Mouse (Mus musculus): ENCODE data around the gene Chmp1a.
"Not testable (repeated sequence)": the region's sequence is repeated elsewhere in the genome, so short reads cannot be mapped to it uniquely, and the experiment has no call there.

Gene Chmp1a

DNA sequence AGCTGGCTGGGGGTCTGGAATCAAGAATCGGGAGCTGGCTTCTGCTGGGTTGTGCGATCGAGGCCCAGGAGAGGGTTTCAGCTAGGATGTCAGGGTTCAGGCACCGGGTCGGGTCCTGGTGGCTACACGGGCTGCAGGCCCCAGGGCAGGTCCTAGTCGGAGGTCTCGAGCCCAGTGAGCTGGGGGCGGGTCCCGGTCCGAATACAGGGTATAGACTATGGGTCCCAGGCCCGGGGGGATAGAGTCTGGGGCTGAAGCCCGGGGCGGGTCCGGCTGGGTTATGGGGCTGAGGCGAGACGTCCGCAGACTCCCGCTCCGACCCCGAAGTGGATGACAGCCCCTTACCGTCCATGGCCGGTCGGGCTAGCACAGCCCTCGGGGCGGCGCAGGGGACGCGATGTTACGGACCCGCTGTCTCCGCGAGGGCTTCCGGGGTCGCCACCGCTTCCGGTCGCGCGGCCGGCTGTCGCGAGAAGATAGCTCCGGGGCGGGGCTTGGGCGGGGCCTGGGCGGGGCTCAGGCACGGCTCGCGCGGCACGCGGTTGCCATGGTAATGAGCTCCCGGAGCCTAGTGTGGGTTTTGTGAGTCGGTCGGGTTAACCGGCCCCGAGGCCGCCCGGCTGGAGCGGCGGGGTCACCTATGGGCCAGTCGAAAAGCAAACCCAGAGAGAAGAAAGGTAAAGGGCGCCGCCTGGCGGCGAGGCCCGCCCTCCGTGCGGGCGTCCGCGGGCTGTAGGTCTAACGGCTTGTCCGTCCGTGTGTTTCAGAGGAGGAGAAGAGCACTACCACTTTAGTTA is at the start of gene Chmp1a, which contains the start of gene Spata33:
Gene Chmp1a (minus strand): TSS at position 443 of the 797 bp plus-strand sequence.
Gene Spata33 (plus strand): TSS at position 512 of the 797 bp plus-strand sequence.
- peak; percentile 89 to 93 for DNase-seq

DNA sequence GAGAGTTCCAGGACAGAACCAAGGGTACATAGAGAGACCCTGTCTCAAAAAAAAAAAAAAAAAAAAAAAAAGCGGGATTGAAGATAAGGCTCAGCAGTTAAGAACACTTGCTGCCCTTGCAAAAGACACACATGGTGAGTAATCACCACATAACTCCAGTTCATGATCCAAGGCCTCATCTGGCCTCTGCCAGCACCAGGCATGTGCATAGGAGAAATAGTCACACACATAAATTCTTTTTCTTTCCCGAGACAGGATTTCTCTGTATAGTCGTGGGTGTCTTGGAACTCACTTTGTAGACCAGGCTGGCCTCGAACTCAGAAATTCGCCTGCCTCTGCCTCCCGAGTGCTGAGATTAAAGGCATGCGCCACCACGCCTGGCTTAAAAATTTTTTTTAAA is 45.0 kb upstream of the Chmp1a start:
- not testable (repeated sequence) for DNase-seq

DNA sequence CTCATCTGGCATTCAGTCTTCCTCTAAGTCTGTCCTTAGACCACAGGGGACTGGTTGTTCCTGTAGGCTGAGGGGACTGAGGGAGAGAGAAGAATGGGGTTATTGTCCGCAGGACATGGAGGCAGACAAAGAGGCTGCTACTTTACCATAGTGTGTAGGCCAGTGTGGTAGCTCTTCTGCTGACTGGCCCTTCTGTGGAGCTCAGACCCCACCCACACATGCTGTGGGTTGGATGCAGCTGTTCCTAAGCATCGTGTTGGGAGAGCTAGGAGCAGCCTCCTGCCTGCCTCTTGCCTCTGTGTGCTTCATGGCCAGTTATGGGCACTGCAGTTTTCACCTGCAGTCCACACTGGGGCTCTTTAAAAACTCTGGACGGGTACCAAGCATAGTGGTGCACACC is 44.6 kb upstream of the Chmp1a start:
- no peak for DNase-seq

DNA sequence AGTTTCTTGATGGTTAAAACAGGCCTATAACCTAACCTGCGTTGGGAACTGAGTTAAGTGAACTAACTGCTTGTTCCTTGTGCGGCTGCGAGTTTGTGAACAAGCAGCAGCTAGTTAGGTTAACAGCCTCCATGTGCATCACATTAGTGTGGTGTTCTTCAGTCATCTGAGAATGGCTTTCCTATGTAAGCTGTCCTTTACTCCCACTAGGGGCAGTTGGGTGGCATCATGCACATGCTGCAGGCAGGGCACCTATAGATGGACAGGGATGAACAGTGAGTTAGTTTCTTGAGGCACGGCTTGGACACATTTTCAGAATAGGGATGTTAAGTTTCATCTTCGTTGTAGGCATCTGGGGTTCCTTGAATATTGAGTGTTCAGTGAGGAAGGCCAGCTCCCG is 42.6 kb upstream of the Chmp1a start:
- no peak for DNase-seq

DNA sequence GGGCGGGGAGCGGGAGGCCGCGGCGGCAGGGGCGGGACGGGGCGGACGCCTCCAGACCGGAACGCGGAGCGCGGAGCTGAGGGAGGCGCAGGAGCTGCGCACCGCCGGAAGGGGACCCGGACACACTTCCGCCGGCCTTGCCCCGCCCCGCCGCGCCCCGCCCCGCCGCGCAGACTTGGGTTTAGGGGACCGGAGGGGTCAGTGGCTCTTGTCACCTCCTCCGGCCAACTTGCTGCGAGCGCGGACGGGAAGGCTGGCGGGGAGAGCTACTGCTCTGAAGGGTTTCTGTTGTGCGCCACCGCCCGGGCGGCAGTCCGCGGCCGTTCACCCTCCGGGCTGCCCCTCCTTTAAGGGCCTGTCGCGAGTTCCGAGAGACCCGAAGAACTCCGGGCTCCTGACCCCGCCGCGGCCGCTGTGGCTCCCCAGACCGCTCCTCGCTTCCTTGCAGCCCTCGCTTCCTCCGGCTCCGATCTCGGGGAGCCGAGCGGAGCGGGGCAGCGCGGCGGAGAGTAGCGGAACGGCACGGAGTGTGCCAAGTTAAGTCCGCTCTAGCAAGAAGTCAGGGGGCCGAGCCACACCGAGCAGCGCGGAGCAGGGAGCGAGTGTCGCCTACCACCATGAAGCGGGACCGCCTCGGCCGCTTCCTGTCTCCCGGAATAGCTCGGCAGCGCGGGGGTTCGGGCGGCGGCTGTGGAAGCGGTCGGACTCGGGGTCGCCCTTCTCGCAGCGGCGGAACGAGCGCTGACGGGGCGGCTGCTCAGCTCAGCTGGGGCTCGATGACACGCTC is 41.7 kb upstream of the Chmp1a start, which contains the start of the genes Zfp276 and Vps9d1:
Gene Zfp276 (plus strand): TSS at position 97 of the 787 bp plus-strand sequence.
Gene Vps9d1 (minus strand): TSS at position 250 of the 787 bp plus-strand sequence.
- DNase-seq: peak; percentile 90 to 93

DNA sequence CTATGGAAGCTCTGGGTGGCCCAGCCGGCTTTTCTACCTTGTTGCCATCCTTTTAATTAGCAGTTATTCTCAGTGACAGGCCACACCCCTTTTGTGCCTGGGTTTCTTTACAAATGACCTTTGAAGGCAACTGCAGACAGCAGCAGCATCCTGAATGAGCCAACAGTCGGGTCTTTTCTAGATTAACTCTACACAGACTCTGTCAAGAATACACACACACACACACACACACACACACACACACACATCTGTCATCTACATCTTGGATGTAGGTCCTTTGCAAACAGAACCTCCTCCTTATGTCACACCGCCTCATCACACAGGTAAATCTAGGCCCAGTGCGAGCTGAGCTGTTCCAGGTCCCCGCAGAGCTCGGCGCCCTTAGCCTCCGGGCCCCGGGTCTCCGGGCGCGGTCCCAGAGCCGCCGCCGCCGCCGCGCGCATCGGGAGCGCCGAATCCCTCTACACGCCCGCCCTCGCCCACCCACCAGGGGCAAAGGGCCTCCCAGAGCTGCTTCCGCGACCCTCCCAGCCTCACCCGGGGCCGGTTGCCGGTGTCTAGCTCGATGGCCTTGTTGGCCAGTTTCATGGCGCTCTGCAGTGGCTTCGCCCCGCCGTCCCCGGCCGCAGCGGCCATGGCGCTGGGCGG is 41.0 kb upstream of the Chmp1a start:
- DNase-seq: peak in 1 of 2 experiments; percentile 34

DNA sequence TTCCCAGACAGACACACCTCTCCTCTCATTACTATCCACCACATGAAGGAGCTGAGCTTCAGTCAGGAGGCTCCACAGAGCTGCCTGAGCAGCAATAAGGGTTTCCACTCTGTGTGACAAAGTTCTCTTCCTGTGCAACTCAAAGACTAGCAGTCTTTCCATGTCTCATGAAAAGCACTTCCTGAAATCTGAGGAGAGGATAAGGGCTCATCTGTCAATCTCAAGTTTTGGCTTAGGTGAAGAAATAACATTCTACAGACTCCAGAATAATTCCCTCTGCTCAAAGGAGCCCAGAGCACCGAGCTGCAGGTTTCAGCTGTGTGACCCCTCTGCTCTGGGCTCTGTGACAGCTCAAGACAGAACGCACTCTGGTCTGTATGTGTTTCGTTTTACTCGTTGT is 40.4 kb upstream of the Chmp1a start:
- DNase-seq: no peak

DNA sequence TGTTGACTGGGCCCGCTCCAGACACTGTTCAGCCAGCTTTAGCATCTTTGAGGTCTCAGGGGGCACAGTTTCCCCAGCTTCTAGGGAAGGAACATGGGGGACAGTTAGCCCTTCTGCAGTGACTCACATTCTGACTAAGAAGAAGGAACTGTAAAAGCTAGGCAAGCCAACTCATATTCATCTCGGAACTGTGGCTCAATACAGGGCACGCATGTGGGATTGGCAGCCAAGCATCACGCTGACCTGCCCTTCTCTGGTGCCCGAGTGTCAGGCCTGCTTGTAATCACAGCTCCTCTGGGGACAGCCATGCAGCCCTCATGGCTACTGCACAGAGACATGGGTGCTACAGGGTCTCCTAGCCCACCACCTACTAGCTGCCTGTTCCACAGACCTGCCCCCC is 38.4 kb upstream of the Chmp1a start:
- no peak for DNase-seq

DNA sequence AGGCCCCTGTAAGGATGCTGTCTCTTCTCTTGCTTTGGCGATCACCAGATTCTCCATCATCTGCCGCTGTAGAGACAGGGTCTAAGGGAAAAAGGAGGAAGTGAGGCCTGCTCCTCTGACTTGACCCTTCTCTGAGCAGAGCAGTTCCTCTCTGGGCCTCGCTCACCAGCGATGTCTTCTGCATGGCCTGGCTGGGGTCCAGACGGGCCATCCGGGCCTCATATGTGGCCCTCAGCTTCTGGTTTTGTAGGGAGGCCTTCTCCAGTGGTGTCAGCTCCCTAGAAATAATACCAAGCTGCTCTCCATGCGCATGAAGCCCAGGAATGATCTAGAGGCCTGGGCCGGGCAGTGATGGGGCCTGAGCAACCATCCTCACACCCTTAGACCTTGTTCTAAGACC is 36.0 kb upstream of the Chmp1a start:
- no peak for DNase-seq

DNA sequence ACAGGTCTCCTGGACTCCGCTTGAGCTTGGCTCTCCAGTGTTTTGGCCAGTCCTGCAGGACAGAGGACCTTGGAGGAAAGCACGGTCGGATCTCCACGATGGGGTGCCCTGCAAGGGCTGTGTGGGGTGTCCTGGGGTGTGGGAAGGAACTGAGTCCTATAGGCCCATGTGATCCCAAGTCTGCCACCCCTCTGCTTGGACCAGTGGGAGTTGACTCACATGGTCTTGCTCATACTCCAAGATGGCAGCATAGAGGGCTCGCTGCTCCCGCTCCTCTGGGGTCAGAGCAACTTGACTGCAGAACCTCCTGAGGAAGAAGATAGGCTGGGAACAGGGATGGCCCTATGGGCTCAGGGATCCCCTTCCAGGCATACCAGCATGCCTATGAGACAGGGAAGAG is 35.2 kb upstream of the Chmp1a start:
- DNase-seq: no peak

DNA sequence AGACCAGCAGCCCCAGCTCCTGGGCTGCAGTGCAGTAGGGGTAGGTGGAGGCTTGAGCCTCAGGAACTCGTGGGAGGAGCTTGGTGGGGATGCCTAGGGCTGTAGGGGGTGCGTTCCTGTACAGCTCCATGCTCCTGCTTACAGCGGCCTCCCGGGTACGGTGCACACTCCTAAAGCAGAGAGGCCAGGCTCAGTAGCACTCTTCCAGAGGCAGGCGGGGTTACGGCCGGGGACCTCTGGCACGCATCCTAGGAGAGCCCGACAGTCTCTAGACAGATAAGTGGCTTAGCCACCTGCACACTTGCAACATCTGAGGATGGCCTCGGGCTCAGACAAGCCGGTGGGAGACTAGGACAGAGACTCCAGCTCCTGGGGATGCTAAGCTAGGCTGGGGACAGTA is 33.0 kb upstream of the Chmp1a start:
- DNase-seq: no peak

DNA sequence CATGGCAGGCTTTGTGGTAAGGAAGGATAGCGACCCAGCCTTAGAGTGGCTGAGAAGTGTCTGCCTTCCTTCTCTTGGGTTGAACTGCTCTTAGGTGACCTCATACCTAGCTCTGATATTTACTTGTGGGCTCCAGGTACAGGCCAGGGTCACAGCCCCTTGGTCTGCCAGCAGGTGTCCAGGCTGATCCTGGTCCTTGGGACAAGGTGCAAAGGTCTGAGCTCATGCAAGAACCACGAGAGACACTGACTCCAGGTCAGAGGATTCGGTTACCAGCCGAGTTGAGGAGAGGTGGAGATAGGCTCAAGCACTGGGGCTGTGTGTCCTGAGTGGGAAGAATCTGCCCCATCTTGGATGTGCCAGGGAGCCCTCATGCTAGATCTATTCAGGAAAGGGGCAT is 31.8 kb upstream of the Chmp1a start:
- DNase-seq: no peak

DNA sequence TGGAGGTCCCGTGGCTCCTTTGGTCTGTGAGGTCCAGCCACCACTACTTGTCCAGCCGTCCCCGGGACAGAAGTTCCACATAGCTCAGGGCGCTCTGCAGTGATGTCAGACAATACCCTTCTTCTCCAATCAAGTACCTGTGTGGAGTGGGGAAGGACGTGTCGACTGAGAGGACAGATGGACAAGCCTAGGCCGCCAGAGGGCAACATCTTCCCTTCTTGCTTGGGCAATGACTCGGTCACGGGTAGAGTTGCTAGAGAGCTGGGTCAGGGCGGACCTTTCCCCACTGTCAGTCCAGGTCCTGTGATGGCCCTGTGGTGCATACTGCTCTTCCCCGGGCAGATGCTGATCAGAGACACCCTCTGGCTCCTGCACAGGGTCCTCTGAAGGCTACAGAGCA is 30.5 kb upstream of the Chmp1a start:
- DNase-seq: no peak

DNA sequence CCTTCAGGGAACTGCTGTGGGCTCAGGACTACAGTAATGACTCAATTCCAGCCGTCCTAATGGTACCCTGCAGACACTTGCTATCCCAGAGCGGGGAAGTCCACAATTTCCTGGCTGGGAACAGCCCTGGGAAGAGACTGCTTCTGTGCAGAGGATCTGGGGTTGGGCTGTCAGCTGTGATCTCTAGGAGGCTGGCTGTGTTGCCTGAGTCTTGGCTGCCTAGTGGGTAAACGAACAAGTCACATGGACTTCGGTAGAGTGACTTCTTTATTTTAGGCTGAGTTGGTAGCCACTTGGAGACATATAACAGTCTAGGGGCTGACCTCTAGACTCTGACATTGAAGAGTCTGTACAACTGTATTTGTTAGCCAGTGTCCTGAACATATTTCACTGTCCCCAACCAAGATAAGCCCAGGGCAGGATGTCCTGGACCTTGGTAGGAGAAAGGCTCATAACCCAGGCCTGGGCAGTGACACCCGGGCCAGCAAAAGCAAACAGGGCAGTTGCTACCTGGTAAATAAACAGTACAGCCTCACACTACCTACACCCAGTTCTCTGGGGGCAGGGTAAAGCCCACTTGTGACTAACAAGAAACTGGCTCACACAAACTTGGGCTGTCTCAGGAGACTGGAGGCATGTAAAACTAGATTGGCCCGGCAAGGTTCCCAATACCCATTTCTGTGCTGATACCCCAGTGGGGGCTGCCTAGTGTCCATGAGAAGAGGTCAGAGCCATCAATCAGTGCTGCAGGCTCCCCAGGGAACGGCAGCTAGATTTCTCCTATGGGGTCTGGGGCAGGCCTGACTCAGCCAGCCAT is 29.8 kb upstream of the Chmp1a start:
- no peak for DNase-seq

DNA sequence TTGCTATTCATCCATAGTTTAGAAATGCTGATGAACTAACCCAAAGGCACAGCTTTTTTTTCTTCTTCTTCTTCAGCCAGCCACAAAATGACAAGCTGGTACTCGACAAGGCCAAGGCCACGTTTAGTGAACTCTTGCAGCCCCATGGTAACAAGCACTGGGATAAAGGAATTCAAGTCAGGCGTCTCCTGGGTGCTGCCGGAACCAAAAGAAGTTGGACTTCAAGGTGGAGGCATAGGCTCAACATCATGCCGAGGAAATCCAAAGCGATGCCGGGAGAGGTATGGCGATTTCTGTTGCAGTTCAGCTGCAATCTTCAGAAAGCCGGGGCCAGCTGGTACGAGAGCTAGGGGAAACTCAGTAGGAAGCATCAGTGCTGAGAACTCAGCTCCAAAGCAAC is 26.8 kb upstream of the Chmp1a start:
- no peak for DNase-seq

DNA sequence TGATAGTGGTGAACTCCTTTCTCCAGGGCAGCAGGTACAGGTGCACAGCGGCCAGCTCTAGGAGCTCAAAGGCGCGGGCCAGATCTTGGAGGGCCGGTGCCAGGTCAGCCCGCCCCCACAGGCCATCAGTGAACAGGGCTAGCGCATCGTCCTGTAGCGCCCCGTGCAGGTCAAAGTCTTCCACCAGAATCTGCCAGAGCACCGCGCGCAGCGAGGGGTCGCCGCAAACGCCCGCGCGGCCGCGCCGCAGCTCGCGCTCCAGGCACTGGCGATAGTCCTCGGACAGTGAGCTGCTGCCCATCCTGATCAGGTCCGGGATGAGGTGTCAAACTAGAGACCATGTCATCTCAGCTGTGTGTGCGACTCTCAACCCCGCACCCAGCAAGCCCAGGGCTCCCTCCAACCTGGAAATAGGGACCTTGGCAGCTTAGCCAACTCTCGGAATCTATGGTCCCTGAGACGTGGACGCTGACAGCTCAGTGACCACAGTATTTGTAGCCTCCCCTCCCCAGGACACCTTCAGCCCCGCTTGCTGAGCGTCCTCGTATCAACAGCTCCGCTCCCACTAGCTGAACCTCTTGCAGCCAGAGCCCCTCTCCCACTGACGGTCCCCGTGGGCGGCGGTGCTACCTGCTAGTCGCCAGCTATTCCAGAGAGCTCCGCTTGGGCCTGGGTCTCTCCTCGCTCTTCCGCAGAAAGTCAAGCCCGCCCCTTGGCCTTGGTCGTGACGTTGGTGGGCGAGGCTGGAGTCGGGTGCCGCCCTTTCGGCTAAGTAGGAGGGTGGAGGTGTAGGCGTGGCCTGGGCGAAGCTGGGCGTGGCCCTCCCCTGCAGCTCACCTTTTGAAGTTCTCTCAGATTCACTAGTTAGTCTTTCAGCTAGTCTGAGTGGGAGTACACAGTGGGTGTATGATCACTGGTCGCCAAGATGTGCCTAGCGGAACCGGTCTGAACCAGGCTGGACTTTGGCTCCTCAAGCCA is 23.2 kb upstream of the Chmp1a start, which contains the start of gene Spata2l:
Gene Spata2l (minus strand): TSS at position 714 of the 978 bp plus-strand sequence.
- peak; percentile 83 to 90 for DNase-seq

DNA sequence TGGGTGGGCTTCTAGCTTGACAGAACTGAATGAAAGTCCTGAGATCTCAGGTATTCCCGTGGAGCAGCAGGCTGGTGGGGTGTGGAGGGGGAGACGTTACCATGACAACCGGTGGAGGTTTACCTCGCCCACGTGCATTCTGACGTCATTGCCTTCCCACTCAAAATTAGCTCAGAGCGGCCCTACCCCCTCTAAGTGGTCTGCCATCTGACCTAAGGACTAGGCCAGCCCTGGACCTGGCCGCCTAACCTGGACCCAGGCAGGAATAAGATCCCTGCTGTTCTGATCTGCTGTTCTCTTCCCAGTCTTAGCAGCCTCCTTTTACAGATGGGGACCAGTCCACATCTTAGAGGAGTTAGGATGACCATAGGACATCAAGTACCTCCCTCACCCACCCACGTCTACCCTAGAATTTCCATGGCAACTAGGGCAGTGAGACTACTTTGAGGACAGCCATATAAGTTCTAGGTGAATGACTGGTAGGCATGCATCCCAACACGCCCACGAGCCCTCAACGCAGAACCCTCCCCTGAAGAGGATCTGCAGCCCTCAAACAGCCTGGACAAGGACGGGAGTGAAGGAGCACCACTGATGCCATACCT is 22.5 kb upstream of the Chmp1a start:
- DNase-seq: peak; percentile 56 to 66

DNA sequence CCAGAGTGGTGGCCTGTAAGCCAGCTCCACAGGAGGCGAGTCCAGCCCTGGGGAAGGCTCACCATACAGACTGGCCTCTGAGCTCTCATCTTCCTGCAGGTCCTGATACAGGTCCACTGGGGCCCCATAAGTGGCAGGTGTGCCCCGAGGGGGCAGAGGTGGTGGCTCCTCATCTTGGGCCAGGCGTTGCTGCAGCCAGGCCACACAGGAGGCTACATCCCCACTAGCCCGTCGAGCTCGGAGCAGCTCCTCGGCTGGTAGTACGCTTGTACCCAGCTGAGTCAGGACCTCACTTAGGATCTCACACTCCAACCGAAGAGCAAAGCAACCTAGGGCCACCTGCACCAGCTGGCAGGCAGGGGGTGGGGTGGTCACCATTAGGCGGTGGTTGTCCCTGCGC is 21.2 kb upstream of the Chmp1a start:
- no peak for DNase-seq

DNA sequence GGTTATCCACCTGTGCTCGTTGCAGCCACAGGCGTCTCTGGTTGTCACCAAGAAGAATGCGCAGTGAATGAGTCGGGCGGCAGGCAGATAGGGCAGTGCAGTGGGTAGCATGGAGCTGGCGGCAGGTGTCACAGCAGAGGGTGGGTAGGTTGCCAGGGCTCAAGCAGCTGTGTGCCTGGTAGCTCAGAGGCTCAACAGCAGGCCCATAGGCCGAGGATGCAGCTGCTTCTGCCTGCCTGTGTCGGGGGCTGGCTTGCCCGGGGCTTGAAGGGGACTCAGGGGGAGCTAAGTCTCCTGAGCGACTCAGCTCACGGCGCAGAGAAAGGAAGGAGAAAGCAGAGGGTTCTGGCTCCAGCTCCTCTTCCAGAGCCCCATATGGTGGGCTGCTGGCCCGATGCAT is 20.7 kb upstream of the Chmp1a start:
- no peak for DNase-seq

DNA sequence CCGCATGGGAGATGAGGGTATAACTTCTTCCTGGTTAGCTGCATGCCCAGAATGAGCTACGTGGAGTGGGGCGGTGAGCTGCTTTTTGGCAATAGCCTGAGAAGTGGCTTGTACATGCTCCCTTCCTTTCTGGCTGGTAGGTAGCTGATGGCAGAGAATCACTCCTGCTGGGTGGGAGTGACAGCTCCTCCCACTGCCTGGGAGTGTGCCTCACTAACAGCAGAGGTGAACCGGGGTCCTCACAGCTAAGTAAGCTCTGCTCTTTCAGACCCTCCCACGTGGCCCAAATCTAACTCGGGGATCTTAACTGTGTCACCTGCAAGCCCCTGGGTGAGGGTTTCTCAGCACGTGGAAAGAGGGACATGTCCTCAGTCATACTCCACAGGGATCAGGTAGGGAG is 20.0 kb upstream of the Chmp1a start:
- no peak for DNase-seq

DNA sequence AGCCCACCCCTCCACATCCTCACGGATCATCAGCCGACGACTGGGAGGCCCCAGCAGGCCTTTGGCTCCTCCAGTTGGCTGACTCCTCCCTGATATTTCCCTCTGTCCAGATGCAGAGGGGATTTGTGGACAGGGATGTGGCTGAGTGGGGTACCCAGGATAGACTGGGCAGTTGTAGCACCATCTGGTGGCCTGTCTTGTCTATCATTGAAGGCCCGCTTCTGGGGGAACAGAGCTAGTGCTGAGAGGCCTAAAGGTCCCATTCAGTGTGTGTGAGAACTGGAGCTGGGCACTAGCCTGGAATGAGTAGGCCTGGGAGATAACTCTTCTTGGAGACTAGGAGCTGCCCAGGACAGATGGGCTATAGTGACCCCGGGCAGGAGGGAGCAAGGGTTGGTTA is 19.2 kb upstream of the Chmp1a start:
- no peak for DNase-seq

Measured in cerebellum, postnatal 25 days (tissue).